Mouse (Mus musculus): ENCODE results near the gene Snrpg. TPM values are rescaled to one million over a fixed set of nuclear protein-coding genes. Genes with fewer than 3 reads are reported as not detected.
A peak's percentile ranks its signal among the peaks of the same experiment; 100 is the strongest.
"Not testable (repeated sequence)": the region's sequence is repeated elsewhere in the genome, so short reads cannot be mapped to it uniquely, and the experiment has no call there.

Gene Snrpg
- polyA plus RNA-seq (2015; fragmentation: Nextera tagmentation; extraction: Ambion mirVana) = 556 and 637 TPM in 2 replicates

- peak within 1 kb of the TSS; percentile 64 for H3K4me2 ChIP-seq
- 13% methylated on average over 15 of the region's 15 CpGs for WGBS
- H3K9ac ChIP-seq = peak within 1 kb of the TSS; percentile 91
- peak within 1 kb of the TSS; percentile 86 for H3K4me3 ChIP-seq
- H3K27ac ChIP-seq = peak within 1 kb of the TSS; percentile 87
- ATAC-seq (ENCODE audit: borderline replicate concordance, extremely low read depth, low FRiP score, low TSS enrichment) = no peak; the same call in 1 of the 2 replicates
- H3K36me3 ChIP-seq = peaks cover 16% of the 10 kb centered on the region
- H3K4me1 ChIP-seq = peaks cover 21% of the 10 kb centered on the region
- no peaks in the 10 kb centered on the region for H3K27me3 ChIP-seq
- no peaks in the 10 kb centered on the region for H3K9me3 ChIP-seq
Observed at GRCm38 (mm10) chr6:86370764-86371339, at the start of gene Snrpg. Snrpg (plus strand) TSS chr6:86371304.

- no peaks in the 10 kb centered on the region for H3K36me3 ChIP-seq
- no peaks in the 10 kb centered on the region for H3K9me3 ChIP-seq
- H3K9ac ChIP-seq = no peak overlapping the region
- no peaks in the 10 kb centered on the region for H3K27me3 ChIP-seq
- H3K27ac ChIP-seq = no peak overlapping the region
- H3K4me3 ChIP-seq = no peak overlapping the region
- no peak overlapping the region for H3K4me2 ChIP-seq
- no peaks in the 10 kb centered on the region for H3K4me1 ChIP-seq
- no peak for ATAC-seq (ENCODE audit: borderline replicate concordance, extremely low read depth, low FRiP score, low TSS enrichment)
- WGBS = 75% methylated on average over 5 of the region's 5 CpGs
Observed at GRCm38 (mm10) chr6:86322031-86322563, 49.0 kb upstream of the Snrpg start.

GRCm38 (mm10) chr6:86322991-86323390 is 48.1 kb upstream of the Snrpg start:
- Histone ChIP-seq H3K9ac (no peak overlapping the region), H3K4me1 (no peaks in the 10 kb centered on the region), H3K27ac (no peak overlapping the region), H3K36me3 (no peaks in the 10 kb centered on the region), H3K4me2 (no peak overlapping the region), H3K27me3 (no peaks in the 10 kb centered on the region), H3K9me3 (no peaks in the 10 kb centered on the region), H3K4me3 (no peak overlapping the region)
- WGBS = 92% methylated on average over 9 of the region's 9 CpGs
- ATAC-seq (ENCODE audit: borderline replicate concordance, extremely low read depth, low FRiP score, low TSS enrichment) = no peak

DNA sequence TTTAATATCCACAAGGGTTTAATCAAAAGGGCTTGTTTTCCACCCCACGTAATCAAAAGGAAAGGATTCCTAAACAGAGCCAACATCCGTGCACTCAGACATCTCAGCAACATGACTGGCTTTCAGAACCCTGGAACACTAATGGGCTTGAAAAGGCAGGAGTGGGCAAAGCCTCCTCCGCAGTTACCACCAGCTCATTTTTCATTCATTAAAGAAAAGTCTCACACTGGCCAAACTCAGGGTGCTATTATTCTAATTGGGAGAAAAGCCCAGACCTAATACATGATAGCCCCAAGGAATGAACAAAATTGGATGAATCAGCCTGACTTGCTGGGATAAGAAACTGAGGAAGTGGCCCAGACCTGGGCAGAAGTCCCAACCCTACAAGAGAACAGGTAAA is 46.7 kb upstream of the Snrpg start:
- Histone ChIP-seq H3K27me3 (no peaks in the 10 kb centered on the region), H3K36me3 (no peaks in the 10 kb centered on the region), H3K27ac (no peak overlapping the region), H3K4me1 (no peaks in the 10 kb centered on the region), H3K4me3 (no peak overlapping the region), H3K9me3 (no peaks in the 10 kb centered on the region), H3K9ac (no peak overlapping the region), H3K4me2 (no peak overlapping the region)
- ATAC-seq (ENCODE audit: borderline replicate concordance, extremely low read depth, low FRiP score, low TSS enrichment) = no peak
- 78% methylated on average over 3 of the region's 3 CpGs for WGBS

GRCm38 (mm10) chr6:86325646-86326045 is 45.5 kb upstream of the Snrpg start:
- no peak overlapping the region for H3K27ac ChIP-seq
- no peaks in the 10 kb centered on the region for H3K36me3 ChIP-seq
- no peaks in the 10 kb centered on the region for H3K9me3 ChIP-seq
- WGBS = 68% methylated on average over 5 of the region's 5 CpGs
- no peaks in the 10 kb centered on the region for H3K4me1 ChIP-seq
- no peak overlapping the region for H3K9ac ChIP-seq
- H3K4me3 ChIP-seq = no peak overlapping the region
- no peak for ATAC-seq (ENCODE audit: borderline replicate concordance, extremely low read depth, low FRiP score, low TSS enrichment)
- H3K4me2 ChIP-seq = no peak overlapping the region
- H3K27me3 ChIP-seq = no peaks in the 10 kb centered on the region

DNA sequence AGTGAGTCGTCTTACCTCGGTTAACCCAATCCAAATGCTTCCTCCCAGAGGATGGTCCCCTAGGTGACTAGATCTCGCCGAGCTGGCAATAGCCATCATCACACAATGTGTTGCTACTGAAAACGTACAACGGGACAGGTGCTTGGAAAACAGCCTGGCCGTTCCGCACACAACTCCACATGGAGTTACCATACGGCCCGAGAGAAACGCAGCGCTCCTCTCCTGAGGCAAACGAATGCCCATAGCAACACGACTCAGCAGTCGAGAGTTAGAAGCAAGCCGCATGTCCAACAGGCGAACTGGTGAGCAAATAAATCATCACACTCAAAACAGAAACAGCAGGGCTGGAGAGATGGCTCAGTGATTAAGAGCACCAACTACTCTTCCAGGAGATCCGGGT is 44.2 kb upstream of the Snrpg start:
- Histone ChIP-seq H3K4me1 (no peaks in the 10 kb centered on the region), H3K9ac (no peak overlapping the region), H3K27ac (no peak overlapping the region), H3K27me3 (no peaks in the 10 kb centered on the region), H3K4me2 (no peak overlapping the region), H3K4me3 (no peak overlapping the region), H3K9me3 (no peaks in the 10 kb centered on the region), H3K36me3 (no peaks in the 10 kb centered on the region)
- 83% methylated on average over 18 of the region's 18 CpGs for WGBS
- ATAC-seq (ENCODE audit: borderline replicate concordance, extremely low read depth, low FRiP score, low TSS enrichment) = no peak

DNA sequence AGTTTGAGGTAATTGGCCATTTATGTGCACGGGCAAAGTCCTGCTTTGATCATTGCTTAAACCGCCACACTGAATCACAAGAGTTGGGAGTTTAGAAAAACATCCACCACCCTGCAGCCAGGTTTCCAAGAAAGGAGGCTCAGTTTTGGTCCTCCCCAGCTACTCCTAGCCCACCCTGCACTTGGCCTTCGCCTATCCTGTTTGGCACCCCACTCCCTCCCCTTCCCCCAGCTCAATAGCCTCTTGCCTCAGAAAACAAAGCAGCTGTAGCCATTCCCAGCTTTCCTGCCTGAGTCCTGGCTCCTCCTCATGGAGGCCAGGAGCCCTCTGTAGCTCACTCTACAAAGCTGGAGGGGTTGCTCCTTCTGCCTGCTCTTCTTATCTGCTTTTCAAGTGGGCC is 42.7 kb upstream of the Snrpg start:
- Histone ChIP-seq H3K27me3 (no peaks in the 10 kb centered on the region), H3K36me3 (no peaks in the 10 kb centered on the region), H3K4me1 (no peaks in the 10 kb centered on the region), H3K4me2 (no peak overlapping the region), H3K4me3 (no peak overlapping the region), H3K27ac (no peak overlapping the region), H3K9ac (no peak overlapping the region), H3K9me3 (no peaks in the 10 kb centered on the region)
- 57% methylated on average over 3 of the region's 3 CpGs for WGBS
- ATAC-seq (ENCODE audit: borderline replicate concordance, extremely low read depth, low FRiP score, low TSS enrichment) = no peak

GRCm38 (mm10) chr6:86329943-86330342 is 41.2 kb upstream of the Snrpg start:
- Histone ChIP-seq H3K9ac (no peak overlapping the region), H3K4me2 (no peak overlapping the region), H3K27me3 (no peaks in the 10 kb centered on the region), H3K9me3 (no peaks in the 10 kb centered on the region), H3K27ac (no peak overlapping the region), H3K4me1 (no peaks in the 10 kb centered on the region), H3K36me3 (no peaks in the 10 kb centered on the region), H3K4me3 (no peak overlapping the region)
- no peak for ATAC-seq (ENCODE audit: borderline replicate concordance, extremely low read depth, low FRiP score, low TSS enrichment)
- WGBS = 90% methylated on average over 6 of the region's 6 CpGs

DNA sequence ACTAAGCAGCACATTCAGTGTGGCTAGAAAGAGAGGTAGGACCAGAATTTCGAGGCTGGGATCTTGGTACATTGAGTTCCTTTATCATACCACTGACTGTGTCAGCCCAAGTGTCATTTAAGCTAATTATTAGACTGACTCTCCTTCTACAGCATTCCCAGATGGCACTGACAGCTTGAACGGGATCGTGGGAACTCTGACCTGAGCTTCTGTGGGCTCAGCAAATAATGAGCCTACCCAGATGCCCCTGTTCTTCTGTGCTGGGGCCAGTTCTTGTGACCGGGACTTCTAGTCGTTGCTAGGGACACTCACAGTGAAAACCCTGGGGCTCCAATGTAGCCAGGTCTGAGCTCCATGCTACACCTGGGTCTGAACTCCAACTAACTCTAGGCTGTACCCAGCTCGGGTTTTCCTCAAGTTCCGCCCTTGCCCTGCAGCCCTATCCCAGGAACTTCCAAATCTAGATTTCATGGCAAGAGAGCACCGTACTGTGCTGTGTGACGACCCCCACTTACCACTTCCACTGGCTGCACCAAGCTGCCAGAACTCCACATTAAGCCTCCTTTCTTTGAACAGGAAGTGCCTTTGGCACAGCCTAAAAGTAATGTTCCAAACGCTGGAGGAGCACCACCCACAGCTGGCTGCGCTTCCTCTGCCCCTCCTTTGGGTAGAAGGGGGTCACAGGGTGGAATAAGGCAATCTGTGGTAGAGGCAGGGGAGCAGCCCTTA is 35.8 kb upstream of the Snrpg start:
- Histone ChIP-seq H3K27me3 (no peaks in the 10 kb centered on the region), H3K9me3 (no peaks in the 10 kb centered on the region), H3K4me1 (0 out of 2 replicates have a peak, but pooled peaks cover 5% of the 10 kb centered on the region), H3K4me3 (no peak overlapping the region), H3K36me3 (no peaks in the 10 kb centered on the region), H3K9ac (no peak overlapping the region), H3K4me2 (no peak overlapping the region), H3K27ac (no peak overlapping the region)
- no peak for ATAC-seq (ENCODE audit: borderline replicate concordance, extremely low read depth, low FRiP score, low TSS enrichment)
- WGBS = 60% methylated on average over 11 of the region's 11 CpGs

- Histone ChIP-seq H3K9ac (no peak overlapping the region), H3K36me3 (no peaks in the 10 kb centered on the region), H3K4me3 (no peak overlapping the region), H3K4me1 (0 out of 2 replicates have a peak, but pooled peaks cover 5% of the 10 kb centered on the region), H3K27ac (no peak overlapping the region), H3K9me3 (no peaks in the 10 kb centered on the region), H3K4me2 (no peak overlapping the region), H3K27me3 (no peaks in the 10 kb centered on the region)
- no peak for ATAC-seq (ENCODE audit: borderline replicate concordance, extremely low read depth, low FRiP score, low TSS enrichment)
- WGBS = 74% methylated on average over 5 of the region's 5 CpGs
Observed at GRCm38 (mm10) chr6:86335860-86336259, 35.2 kb upstream of the Snrpg start.

GRCm38 (mm10) chr6:86336340-86336739 is 34.8 kb upstream of the Snrpg start:
- not testable (repeated sequence) for H3K36me3 ChIP-seq; ATAC-seq (ENCODE audit: borderline replicate concordance, extremely low read depth, low FRiP score, low TSS enrichment); H3K9ac ChIP-seq; H3K4me2 ChIP-seq; H3K27ac ChIP-seq; H3K27me3 ChIP-seq; H3K9me3 ChIP-seq; H3K4me3 ChIP-seq; H3K4me1 ChIP-seq
- WGBS = 84% methylated on average over 4 of the region's 4 CpGs

GRCm38 (mm10) chr6:86343656-86344055 is 27.4 kb upstream of the Snrpg start:
- Histone ChIP-seq H3K9me3 (no peaks in the 10 kb centered on the region), H3K27ac (no peak overlapping the region), H3K4me3 (no peak overlapping the region), H3K27me3 (no peaks in the 10 kb centered on the region), H3K36me3 (no peaks in the 10 kb centered on the region), H3K4me1 (no peaks in the 10 kb centered on the region), H3K9ac (no peak overlapping the region), H3K4me2 (0 out of 2 replicates have a peak overlapping the region, but pooled peaks have one; percentile 3)
- no peak for ATAC-seq (ENCODE audit: borderline replicate concordance, extremely low read depth, low FRiP score, low TSS enrichment)
- 17% methylated on average over 7 of the region's 7 CpGs for WGBS
